Mouse (Mus musculus): ENCODE results near the gene Zfp738.

- TF ChIP-seq E2F4 (IDR thresholded peaks at IDR 0.05; ENCODE audit: insufficient read depth) (no peak), REST (IDR thresholded peaks at IDR 0.05; ENCODE audit: insufficient read depth, insufficient read length) (no peak), POLR2A (IDR thresholded peaks at IDR 0.05; ENCODE audit: insufficient read length, low read depth) (no peak), MYOD1 (IDR thresholded peaks at IDR 0.05; ENCODE audit: control insufficient read depth in 1 of 3, insufficient read length in 2 of 3, low read depth in 2 of 3) (no peak), MAX (IDR thresholded peaks at IDR 0.05; ENCODE audit: low read depth) (no peak), POLR2AphosphoS2 (IDR thresholded peaks at IDR 0.05; ENCODE audit: insufficient read length, low read depth) (no peak), TCF12 (IDR thresholded peaks at IDR 0.05; ENCODE audit: insufficient read depth, poor library complexity, severe bottlenecking) (no peak), TCF3 (IDR thresholded peaks at IDR 0.05; ENCODE audit: insufficient read length, low read depth) (no peak)
Measured at GRCm38 (mm10) chr13:67674902-67675301, 12.0 kb downstream of the Zfp738 start.

Measured in myocyte (in vitro differentiated cells).